Mouse (Mus musculus) heart, embryonic 16.5 days (tissue): Measurements from ENCODE around the gene Olfr1240. TPM values are rescaled to one million over a fixed set of nuclear protein-coding genes. Genes with fewer than 3 reads are reported as not detected.

Source experiments
- ATAC-seq: fragments of 200-750 bp; cut with Nextera tagmentation; replicated peaks from 2 replicates; pipeline ENCODE4 v1.8.0; 2017; ENCODE audit warnings: moderate number of reproducible peaks; ENCODE audit not compliant: insufficient read depth, low FRiP score; ENCODE audit errors: extremely low read depth
- H3K27ac ChIP-seq: fragments of 300-500 bp; sonication (generic); 2 replicates; pipeline ENCODE4 v1.5.1; 2014; ENCODE audit warnings: mild to moderate bottlenecking, low read length, control low read depth, moderate library complexity
- H3K27me3 ChIP-seq: fragments of 300-500 bp; sonication (generic); 2 replicates; pipeline ENCODE4 v1.6.1; 2014; ENCODE audit warnings: low read length, mixed read lengths; ENCODE audit not compliant: control insufficient read depth, insufficient read depth
- H3K36me3 ChIP-seq: fragments of 300-500 bp; sonication (generic); 2 replicates; pipeline ENCODE4 v1.6.1; 2014; ENCODE audit not compliant: control insufficient read depth, insufficient read depth
- H3K4me1 ChIP-seq: fragments of 300-500 bp; sonication (generic); 2 replicates; pipeline ENCODE4 v1.6.1; 2014; ENCODE audit warnings: low read length, mixed read lengths; ENCODE audit not compliant: control insufficient read depth, insufficient read depth
- H3K4me2 ChIP-seq: fragments of 300-500 bp; sonication (generic); 2 replicates; pipeline ENCODE4 v1.6.1; 2014; ENCODE audit warnings: low read depth, mild to moderate bottlenecking, control low read depth, low read length
- H3K4me3 ChIP-seq: fragments of 300-500 bp; sonication (generic); 2 replicates; pipeline ENCODE4 v1.5.1; 2014; ENCODE audit warnings: mild to moderate bottlenecking, control low read depth, low read length
- H3K9ac ChIP-seq: fragments of 300-500 bp; sonication (generic); 2 replicates; pipeline ENCODE4 v1.6.1; 2014; ENCODE audit warnings: low read length, control low read depth
- H3K9me3 ChIP-seq: fragments of 300-500 bp; sonication (generic); replicated peaks from 2 replicates; pipeline ENCODE4 v1.6.1; 2016; ENCODE audit warnings: low read length; ENCODE audit not compliant: control insufficient read depth
- WGBS: fragments of 180-500 bp; shearing (Covaris S2); extraction: QIAGEN DNeasy Blood & Tissue Kit; methylation state at CpG from one replicate; pipeline ENCODE4 v1.1.7; 2014; 5-methylcytosine and 5-hydroxymethylcytosine counted together
- polyA plus RNA-seq: library from polyadenylated mRNA; unstranded; fragments of >200 nt; fragmentation: Nextera tagmentation; extraction: Ambion mirVana; gene quantifications from 2 replicates; pipeline ENCODE4 v1.2.1, GENCODE M21; 2015

Olfr1240 gene
- polyA plus RNA-seq = not detected in 2 replicates

- no peak within 1 kb of the TSS for H3K9ac ChIP-seq
- WGBS = 71% methylated on average over 3 of the region's 3 CpGs
- H3K27me3 ChIP-seq = no peaks in the 10 kb centered on the region
- H3K4me2 ChIP-seq = no peak within 1 kb of the TSS
- no peak for ATAC-seq
- no peaks in the 10 kb centered on the region for H3K36me3 ChIP-seq
- no peaks in the 10 kb centered on the region for H3K4me1 ChIP-seq
- H3K4me3 ChIP-seq = no peak within 1 kb of the TSS
- H3K9me3 ChIP-seq = no peaks in the 10 kb centered on the region
- H3K27ac ChIP-seq = no peak within 1 kb of the TSS
Measured at GRCm38 (mm10) chr2:89442900-89443299, at the start of gene Olfr1240. Gene Olfr1240, minus strand, starts transcription at chr2:89443000.

- Histone ChIP-seq H3K9me3 (no peaks in the 10 kb centered on the region), H3K4me3 (no peak within 1 kb of the TSS), H3K36me3 (no peaks in the 10 kb centered on the region), H3K27ac (no peak within 1 kb of the TSS), H3K4me2 (no peak within 1 kb of the TSS), H3K27me3 (no peaks in the 10 kb centered on the region), H3K9ac (no peak within 1 kb of the TSS), H3K4me1 (no peaks in the 10 kb centered on the region)
- no peak for ATAC-seq
Measured at GRCm38 (mm10) chr2:89487026-89487425, 44.2 kb upstream of the Olfr1240 start, which contains the start of gene Olfr1241. Gene Olfr1241, minus strand, starts transcription at chr2:89487126.

DNA sequence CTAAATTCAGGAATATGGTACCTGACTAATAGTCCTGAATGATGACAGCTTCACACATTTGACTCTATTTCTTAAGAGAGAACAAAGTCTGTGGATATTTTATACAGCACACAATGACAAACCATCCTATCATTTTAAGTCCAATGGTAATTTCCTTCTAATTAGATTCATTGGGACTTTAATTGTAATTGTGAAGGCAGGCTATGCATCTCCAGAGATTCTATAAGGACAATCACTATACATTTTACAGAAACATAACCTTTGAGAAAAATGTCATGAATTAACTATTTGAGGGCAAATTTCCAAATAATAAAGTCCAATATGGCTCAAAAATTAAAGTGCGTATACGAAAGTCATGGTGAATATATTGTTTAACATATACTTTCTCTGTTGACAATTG lies 22.5 kb downstream of the Olfr1240 start, which contains the start of gene Olfr1239:
Gene Olfr1239 (minus strand): TSS at position 101 of the 400 bp plus-strand sequence.
- no peaks in the 10 kb centered on the region for H3K27me3 ChIP-seq
- H3K4me1 ChIP-seq = no peaks in the 10 kb centered on the region
- no peaks in the 10 kb centered on the region for H3K9me3 ChIP-seq
- whole genome bisulfite sequencing = 91% methylated on average over 2 of the region's 2 CpGs
- H3K27ac ChIP-seq = no peak within 1 kb of the TSS
- H3K4me2 ChIP-seq = no peak within 1 kb of the TSS
- no peak within 1 kb of the TSS for H3K4me3 ChIP-seq
- H3K9ac ChIP-seq = no peak within 1 kb of the TSS
- H3K36me3 ChIP-seq = no peaks in the 10 kb centered on the region
- no peak for ATAC-seq

DNA sequence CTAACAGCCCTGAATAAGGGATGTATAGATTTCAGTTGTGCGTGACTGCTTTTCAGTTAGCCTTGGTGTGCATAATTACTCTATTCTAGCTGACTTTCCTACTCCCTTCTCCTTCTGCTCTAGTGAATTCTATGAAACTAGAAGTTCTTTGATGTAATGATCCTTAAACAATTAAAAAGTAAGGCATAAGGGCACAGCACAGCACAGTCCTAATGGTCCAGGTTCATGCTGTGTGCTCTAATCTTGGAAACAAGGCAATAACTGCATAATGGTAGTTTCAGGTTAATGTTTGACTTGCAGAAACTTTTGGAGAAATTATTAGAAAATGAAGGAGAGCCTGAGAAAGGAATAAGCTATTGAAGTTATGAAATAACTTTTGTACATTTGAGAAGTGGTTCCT lies 28.2 kb downstream of the Olfr1240 start:
- ATAC-seq = no peak
- no peak overlapping the region for H3K4me3 ChIP-seq
- no peaks in the 10 kb centered on the region for H3K36me3 ChIP-seq
- H3K27ac ChIP-seq = no peak overlapping the region
- H3K4me1 ChIP-seq = no peaks in the 10 kb centered on the region
- H3K9ac ChIP-seq = no peak overlapping the region
- no peak overlapping the region for H3K4me2 ChIP-seq
- no peaks in the 10 kb centered on the region for H3K27me3 ChIP-seq
- H3K9me3 ChIP-seq = no peaks in the 10 kb centered on the region
- WGBS = 96% methylated on average over 1 of the region's 1 CpGs

- Histone ChIP-seq H3K9ac (no peak within 1 kb of the TSS), H3K4me1 (no peaks in the 10 kb centered on the region), H3K27me3 (no peaks in the 10 kb centered on the region), H3K9me3 (no peaks in the 10 kb centered on the region), H3K27ac (no peak within 1 kb of the TSS), H3K4me2 (no peak within 1 kb of the TSS), H3K4me3 (no peak within 1 kb of the TSS), H3K36me3 (no peaks in the 10 kb centered on the region)
- ATAC-seq = no peak
- 79% methylated on average over 2 of the region's 2 CpGs for WGBS
Measured at GRCm38 (mm10) chr2:89409576-89409975, 33.2 kb downstream of the Olfr1240 start, which contains the start of gene Olfr1238. Gene Olfr1238, minus strand, starts transcription at chr2:89409676.

GRCm38 (mm10) chr2:89400882-89401281 lies 41.9 kb downstream of the Olfr1240 start:
- Histone ChIP-seq H3K9me3 (no peaks in the 10 kb centered on the region), H3K4me1 (no peaks in the 10 kb centered on the region), H3K4me3 (no peak overlapping the region), H3K27ac (no peak overlapping the region), H3K27me3 (no peaks in the 10 kb centered on the region), H3K4me2 (no peak overlapping the region), H3K36me3 (no peaks in the 10 kb centered on the region), H3K9ac (no peak overlapping the region)
- 85% methylated on average over 1 of the region's 1 CpGs for WGBS
- no peak for ATAC-seq

Other genes starting within 250 kb of the Olfr1240 start
- not detected in 2 replicates for gene Olfr1226, start 243.0 kb downstream of the Olfr1240 start, polyA plus RNA-seq
- gene Olfr1228, start 188.9 kb downstream of the Olfr1240 start, polyA plus RNA-seq = not detected in 2 replicates
- not detected in 2 replicates for gene Olfr1229, start 155.0 kb downstream of the Olfr1240 start, polyA plus RNA-seq
- not detected in 2 replicates for gene Olfr1230, start 145.7 kb downstream of the Olfr1240 start, polyA plus RNA-seq
- not detected in 2 replicates for gene Olfr1231, start 135.9 kb downstream of the Olfr1240 start, polyA plus RNA-seq
- not detected in 2 replicates for gene Olfr1232, start 113.3 kb downstream of the Olfr1240 start, polyA plus RNA-seq
- not detected in 2 replicates for gene Olfr1233, start 100.6 kb downstream of the Olfr1240 start, polyA plus RNA-seq
- gene Olfr1234, start 78.1 kb downstream of the Olfr1240 start, polyA plus RNA-seq = not detected in 2 replicates
- gene Olfr1238, start 33.3 kb downstream of the Olfr1240 start, polyA plus RNA-seq = not detected in 2 replicates
- not detected in 2 replicates for gene Olfr1239, start 22.6 kb downstream of the Olfr1240 start, polyA plus RNA-seq
- not detected in 2 replicates for gene Olfr1241, start 44.1 kb upstream of the Olfr1240 start, polyA plus RNA-seq
- gene Olfr1242, start 55.3 kb upstream of the Olfr1240 start, polyA plus RNA-seq = not detected in 2 replicates
- gene Olfr1243, start 88.5 kb upstream of the Olfr1240 start, polyA plus RNA-seq = not detected in 2 replicates
- gene Olfr1245, start 135.4 kb upstream of the Olfr1240 start, polyA plus RNA-seq = not detected in 2 replicates
- not detected in 2 replicates for gene Olfr1246, start 150.2 kb upstream of the Olfr1240 start, polyA plus RNA-seq
- not detected in 2 replicates for gene Olfr1247, start 171.1 kb upstream of the Olfr1240 start, polyA plus RNA-seq
- not detected in 2 replicates for gene Olfr1248, start 175.2 kb upstream of the Olfr1240 start, polyA plus RNA-seq
- gene Olfr1249, start 192.0 kb upstream of the Olfr1240 start, polyA plus RNA-seq = not detected in 2 replicates
- not detected in 2 replicates for gene Olfr1250, start 218.5 kb upstream of the Olfr1240 start, polyA plus RNA-seq
- gene Olfr1251, start 228.9 kb upstream of the Olfr1240 start, polyA plus RNA-seq = not detected in 2 replicates